Mouse (Mus musculus) monocyte, adult 5-6 weeks (primary cell): ENCODE data around the gene Ccdc85c. TPM values are rescaled to one million over a fixed set of nuclear protein-coding genes. Genes with fewer than 3 reads are reported as not detected.

Source experiments
- ATAC-seq: fragments of 153-309, 156-312 bp; replicated peaks from 2 replicates; pipeline ENCODE4 v1.8.0; 2017; ENCODE audit warnings: mild to moderate bottlenecking; ENCODE audit not compliant: low TSS enrichment, insufficient number of reproducible peaks, severe bottlenecking, poor library complexity, low FRiP score
- total RNA-seq: library from RNA; stranded (forward); fragments of 200-1000, 200-491, 200-594 nt; gene quantifications from 3 replicates; pipeline ENCODE4 v1.2.3, GENCODE M21; 2017

Ccdc85c gene
- total RNA-seq, 1 experiment from 2014 or later: not detected

DNA sequence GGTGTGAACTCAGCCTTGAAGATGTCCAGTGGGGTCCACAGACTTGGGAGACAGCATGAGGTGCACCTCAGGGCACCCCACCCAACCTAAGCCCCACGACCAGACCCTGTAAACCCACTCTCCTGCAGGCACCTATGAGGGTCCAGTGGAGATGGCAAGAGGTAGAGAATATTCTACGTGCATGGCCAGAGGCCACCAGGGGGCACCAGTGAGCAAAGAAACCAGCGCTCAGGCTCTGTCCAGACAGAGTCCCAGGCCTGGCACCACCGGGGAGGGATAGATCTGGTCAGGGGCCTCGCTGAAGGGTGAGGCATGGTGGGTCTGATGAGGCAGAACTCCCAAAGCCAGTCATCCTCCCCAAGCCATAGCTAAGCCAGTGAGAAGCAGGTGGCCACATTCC lies 68.6 kb downstream of the Ccdc85c start:
- ATAC-seq: 0 out of 2 replicates have a peak, but pooled peaks have one; percentile 41

DNA sequence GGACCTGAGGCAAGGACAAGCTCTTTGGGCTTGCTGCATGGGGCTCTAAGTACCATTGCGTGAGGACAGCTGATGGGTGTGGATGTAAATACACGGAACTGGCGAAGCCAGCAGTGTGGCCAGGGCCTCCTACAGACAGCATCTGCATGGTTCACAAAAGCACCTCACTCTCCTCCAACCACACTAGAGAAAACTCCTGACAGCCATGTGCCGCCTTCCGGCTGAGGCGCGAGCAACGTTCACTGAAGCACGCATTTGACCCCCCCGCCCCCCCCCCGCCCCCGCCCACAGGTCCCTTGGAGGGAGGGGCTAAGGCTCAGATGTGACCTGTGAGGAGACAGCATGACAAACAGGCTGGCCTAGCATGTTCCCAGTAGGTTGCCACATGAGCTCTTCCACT lies 70.2 kb downstream of the Ccdc85c start:
- ATAC-seq: no peak

DNA sequence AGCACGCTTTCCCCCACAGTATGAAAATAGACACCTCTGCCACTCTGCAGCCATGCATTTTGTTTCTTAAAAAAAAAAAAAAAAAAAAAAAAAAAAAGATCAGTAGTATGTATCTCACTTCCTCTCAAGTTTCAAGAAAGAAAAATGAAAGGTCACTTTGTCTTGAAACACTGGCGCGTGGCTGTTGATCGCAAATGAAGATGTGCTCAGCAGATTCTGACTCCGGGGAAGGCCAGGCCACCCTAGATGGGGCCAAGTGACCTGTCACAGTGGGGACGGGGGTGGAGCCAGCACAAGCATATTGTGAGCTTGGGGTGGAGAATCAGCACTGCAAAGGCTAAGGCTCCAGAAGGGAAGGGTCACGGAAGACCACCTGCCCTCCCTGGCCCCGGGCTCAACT lies 71.3 kb downstream of the Ccdc85c start:
- ATAC-seq: no peak

- no peak for ATAC-seq
These were observed 75.1 kb downstream of the Ccdc85c start for GRCm38 (mm10) chr12:108200094-108200493.

DNA sequence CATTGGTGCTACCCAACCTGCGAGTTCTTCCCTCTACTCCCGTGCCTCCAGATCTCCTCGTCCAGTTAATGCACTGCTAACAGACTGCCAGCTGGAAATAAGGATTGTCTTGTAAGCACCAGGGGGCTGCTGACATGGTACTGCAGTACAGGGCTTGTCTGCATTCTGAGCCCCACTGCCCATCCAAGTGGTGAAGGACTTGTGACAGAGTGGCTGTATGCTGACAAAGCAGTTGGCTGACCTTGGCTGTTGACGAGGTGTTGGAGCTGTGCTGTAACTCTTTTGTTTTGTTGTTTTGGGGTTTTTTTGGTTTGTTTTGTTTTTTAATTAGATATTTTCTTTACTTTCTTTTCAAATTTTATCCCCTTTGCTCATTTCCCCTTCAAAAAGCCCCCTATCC lies 76.8 kb downstream of the Ccdc85c start:
- ATAC-seq: no peak

- no peak for ATAC-seq
These were observed 79.5 kb downstream of the Ccdc85c start for GRCm38 (mm10) chr12:108195761-108196160.

DNA sequence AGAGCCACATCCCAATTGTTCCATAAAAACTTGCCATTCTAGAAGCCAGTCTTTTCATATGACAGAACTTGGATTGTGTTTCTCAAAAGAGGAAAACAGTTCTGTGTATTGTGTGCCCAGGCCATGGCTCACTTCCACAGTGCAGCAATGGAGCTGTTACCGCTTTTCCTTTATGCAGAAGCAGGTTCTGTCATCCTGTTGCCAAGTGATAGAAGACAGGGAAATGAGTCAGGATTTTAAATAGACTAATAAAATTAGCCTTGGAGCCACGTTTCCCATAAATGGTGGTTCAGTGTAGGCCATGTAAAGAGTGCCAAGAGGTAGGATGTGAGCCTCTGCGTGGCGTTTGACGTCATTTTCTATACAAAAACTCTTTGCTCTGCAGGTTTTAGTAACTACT lies 81.3 kb downstream of the Ccdc85c start:
- no peak for ATAC-seq

DNA sequence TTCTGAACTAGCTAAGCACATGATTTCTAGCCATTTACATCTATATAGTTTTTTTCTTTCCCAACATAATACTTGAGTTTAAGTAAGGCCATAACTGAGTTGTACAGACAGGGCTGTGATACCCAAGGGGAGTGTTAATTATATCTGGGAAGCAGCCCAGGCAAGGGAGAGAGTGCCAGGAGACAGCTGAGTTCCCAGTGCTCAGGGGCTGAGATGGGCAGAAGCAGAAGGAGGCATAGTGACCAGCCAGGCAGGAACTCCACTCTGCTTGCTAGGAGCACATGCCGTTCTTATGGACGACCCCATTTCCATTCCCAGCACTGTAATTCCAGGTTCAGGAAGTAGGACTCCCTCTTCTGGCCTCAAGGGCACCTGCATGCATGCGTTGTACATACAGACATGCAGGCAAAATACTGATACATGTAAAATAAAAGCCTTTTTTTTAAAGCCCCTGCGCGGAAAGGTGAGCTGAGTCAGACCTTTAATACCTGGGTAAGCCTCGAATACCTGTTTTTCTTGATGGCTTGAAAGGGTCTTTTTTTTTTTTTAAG lies 87.6 kb downstream of the Ccdc85c start:
- ATAC-seq: no peak

DNA sequence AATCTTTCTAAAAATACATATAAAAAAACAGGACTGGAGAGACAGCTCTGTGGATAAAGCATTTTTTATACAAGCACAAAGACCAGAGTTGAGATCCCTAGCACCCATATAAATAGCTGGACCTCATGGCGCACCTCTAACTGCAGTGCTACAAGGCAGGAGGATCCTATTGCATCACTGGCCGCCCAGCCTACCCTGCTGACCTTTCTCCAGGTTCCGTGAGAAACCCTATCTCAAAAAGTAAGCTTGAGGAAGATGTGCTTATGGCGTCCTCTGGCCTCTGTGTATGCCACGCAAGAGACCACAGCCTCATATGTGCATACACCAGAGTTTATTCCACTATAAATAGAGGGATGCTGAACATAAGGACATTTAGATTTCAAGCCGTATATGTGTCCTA lies 93.5 kb downstream of the Ccdc85c start:
- no peak for ATAC-seq

DNA sequence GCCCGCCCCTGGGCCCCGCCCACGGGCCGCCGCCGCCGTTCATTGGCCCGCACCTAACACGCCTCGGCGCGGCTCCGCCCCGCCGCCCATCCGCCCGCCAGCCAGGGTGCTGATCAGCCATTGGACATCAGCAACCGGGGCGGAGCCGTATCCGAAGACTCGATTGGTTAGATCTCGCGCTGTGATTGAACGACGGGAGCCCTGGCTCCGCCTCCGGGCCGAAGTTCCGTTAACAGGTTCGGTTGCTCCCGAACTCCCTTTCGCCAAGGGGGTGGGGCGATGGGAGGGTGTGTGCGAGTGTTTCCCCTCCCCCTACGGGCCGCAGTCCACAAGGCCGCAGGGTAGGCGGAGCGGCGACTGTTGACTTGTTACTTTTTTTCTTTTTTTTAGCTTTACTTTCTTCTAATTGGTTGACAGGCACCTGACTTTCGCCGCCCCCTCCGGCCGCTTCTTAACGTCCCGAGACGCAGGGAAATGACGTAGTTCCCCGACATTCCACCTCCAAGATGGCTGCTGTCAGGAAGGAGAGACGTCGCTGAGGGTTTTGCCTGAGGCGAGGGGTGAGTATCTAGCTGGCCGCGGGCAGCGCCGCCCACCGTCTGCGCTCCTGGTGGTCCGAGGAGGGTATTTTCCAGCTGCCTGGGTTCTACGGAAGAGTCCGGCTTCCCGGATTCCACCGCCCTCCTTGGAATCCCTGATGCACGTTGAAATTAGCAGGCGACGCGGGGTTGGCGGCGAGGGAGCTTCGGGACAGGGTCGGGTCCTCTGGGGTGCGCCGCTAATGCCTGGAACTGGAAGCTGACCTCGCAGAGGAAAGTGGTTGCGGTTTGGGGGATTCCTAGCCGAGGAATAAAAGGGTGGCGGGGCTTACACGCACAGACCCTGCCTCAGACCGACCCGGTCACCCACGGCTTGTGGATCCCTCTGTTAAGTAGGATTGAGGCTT lies 95.6 kb downstream of the Ccdc85c start, which contains the start of gene Ccnk:
TSS of gene Ccnk (plus strand) at position 259 of the 946 bp plus-strand sequence.
- ATAC-seq: peak; percentile 93

DNA sequence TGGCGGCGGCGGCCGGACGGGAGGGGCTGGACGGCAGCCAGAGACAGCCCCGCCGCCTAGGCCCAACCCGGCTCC lies 96.1 kb downstream of the Ccdc85c start, which contains the start of gene Setd3:
TSS of gene Setd3 (minus strand) at position 69 of the 75 bp plus-strand sequence.
- ATAC-seq: no peak

GRCm38 (mm10) chr12:108178331-108179245 lies 96.6 kb downstream of the Ccdc85c start:
- ATAC-seq: no peak

DNA sequence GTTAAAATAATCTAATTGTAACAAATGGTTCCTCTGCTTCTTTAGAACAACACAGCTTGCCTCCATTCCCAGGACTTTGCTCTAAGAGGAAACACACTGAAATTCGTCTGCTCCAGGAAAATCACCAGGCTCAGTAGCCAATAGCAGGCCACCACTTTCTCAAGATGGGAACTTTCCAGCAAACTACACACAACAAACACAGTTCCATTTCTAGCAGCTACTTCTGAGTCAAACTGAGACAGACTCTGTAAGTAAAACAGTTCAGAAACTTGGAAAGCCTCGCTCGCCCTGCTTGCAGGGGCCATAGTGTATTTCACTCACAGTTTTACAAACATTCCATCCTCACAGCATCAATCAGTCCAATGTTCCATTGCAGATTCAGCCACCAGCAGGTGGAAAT lies 98.9 kb downstream of the Ccdc85c start:
- ATAC-seq: no peak

- ATAC-seq: no peak
These were observed 100.4 kb downstream of the Ccdc85c start for GRCm38 (mm10) chr12:108174606-108175505.

DNA sequence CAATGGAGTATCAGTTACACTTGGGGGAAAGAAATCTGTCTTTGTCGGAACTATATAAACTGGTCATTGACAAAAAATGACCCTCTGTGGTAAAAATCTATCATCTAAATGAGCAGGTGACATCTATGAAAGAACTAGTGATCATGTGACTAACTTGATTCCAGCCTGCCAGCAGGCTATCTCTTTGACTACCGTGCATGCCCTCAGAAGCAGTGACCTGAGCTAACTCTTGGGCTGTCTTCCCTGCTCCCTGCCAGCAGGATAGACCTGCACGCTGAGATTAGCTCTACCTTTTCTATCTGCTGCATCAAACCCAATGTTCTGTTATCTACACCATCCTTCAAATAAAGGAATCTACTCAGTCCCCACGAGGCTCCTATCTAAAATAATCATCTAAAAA lies 102.6 kb downstream of the Ccdc85c start:
- ATAC-seq: no peak

GRCm38 (mm10) chr12:108171336-108171735 lies 103.9 kb downstream of the Ccdc85c start:
- no peak for ATAC-seq

DNA sequence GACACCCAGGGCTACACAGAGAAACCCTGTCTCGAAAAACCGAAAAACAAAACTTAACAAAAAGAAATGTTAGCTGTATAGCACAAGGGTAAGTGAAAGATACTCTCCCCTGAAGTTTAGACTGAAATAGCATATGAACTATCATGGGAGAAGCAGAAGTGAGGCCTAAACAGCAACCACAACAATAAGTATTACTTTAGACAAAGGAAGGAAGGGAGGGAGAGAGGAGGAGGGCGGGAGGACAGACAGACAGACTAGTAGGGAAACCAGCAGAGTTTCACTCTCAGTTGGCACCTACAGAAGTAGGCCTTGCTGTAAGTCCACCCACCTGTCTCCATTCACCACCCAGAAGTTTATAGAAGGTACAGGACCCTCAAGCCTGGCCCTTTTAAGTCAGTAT lies 104.8 kb downstream of the Ccdc85c start:
- peak; percentile 73 for ATAC-seq

- ATAC-seq: no peak
These were observed 106.3 kb downstream of the Ccdc85c start for GRCm38 (mm10) chr12:108168909-108169308.

- ATAC-seq: no peak
These were observed 111.5 kb downstream of the Ccdc85c start for GRCm38 (mm10) chr12:108163706-108164105.
